In genomic region chr1:106627241-106627640, GRCm38 (mm10) we compare ENCODE assay signal across 12 mouse cellular contexts.
A peak's percentile ranks its signal among the peaks of the same experiment; 100 is the strongest.
DNase-seq lines count a peak whose midpoint lies in the region; ATAC-seq lines count a peak whose summit lies in the region.
"Had no signal": no experiment of that assay in that cellular context is flagged by ENCODE, and none has a peak within 500 bp of the region (broad histone marks: within the 10 kb centered on the region; RNA-seq: fewer than 3 reads in every experiment).

No protein-coding gene starts in this region.

- no peak overlapping the region for H3K4me2 ChIP-seq in heart, embryonic 11.5 days
- H3K4me2 ChIP-seq: midbrain, embryonic 13.5 days had no signal

- H3K9ac ChIP-seq in heart, embryonic 11.5 days (ENCODE audit: low read depth, low read length), result no peak overlapping the region
- H3K9ac ChIP-seq: midbrain, embryonic 13.5 days had no signal

- peak; percentile 97 for DNase-seq in heart, adult 11 months
- DNase-seq in 3T3-L1 (ENCODE audit: low read depth, low spot score), result peak; percentile 25
- peak; percentile 32 for DNase-seq in c-Kit-positive CD71-negative TER-119-negative erythroid progenitor cells, embryonic 14.5 days (ENCODE audit: low read depth)
- DNase-seq in urinary bladder, postnatal 10 days (ENCODE audit: low spot score), result no peak
- no peak for DNase-seq in thymus, postnatal 10 days (ENCODE audit: low spot score in 2 of 2)
- no peak for DNase-seq in kidney, postnatal 36 days
- DNase-seq: cerebellum, postnatal 25 days; spleen, adult 18-20 months had no signal

- no peaks in the 10 kb centered on the region for H3K9me3 ChIP-seq in heart, embryonic 11.5 days (replicated peaks; ENCODE audit: control insufficient read depth, low read length)
- H3K9me3 ChIP-seq: midbrain, embryonic 13.5 days had no signal

- no peak overlapping the region for H3K4me3 ChIP-seq in heart, embryonic 11.5 days (ENCODE audit: low read depth, low read length)
- no peak overlapping the region for H3K4me3 ChIP-seq in macrophage (ENCODE audit: inconsistent target)
- H3K4me3 ChIP-seq: midbrain, embryonic 13.5 days had no signal

- WGBS in heart, embryonic 11.5 days (ENCODE audit: insufficient replicate concordance), result 33% methylated on average over 5 of the region's 5 CpGs
- 0% methylated on average over 5 of the region's 5 CpGs for WGBS in macrophage (ENCODE audit: missing documents)

- no peaks in the 10 kb centered on the region for H3K27me3 ChIP-seq in heart, embryonic 11.5 days (ENCODE audit: control insufficient read depth, insufficient read depth, low read length)
- H3K27me3 ChIP-seq: midbrain, embryonic 13.5 days had no signal

- peaks cover 27% of the 10 kb centered on the region for H3K4me1 ChIP-seq in heart, embryonic 11.5 days (ENCODE audit: control insufficient read depth, insufficient read depth, low read length)

- ATAC-seq in heart, embryonic 11.5 days (replicated peaks; ENCODE audit: insufficient number of reproducible peaks, low FRiP score, low TSS enrichment), result no peak
- ATAC-seq: intestine, postnatal 0 days; midbrain, embryonic 13.5 days had no signal

- no peaks in the 10 kb centered on the region for H3K36me3 ChIP-seq in heart, embryonic 11.5 days (ENCODE audit: control insufficient read depth, insufficient read depth, low read length)
- no peaks in the 10 kb centered on the region for H3K36me3 ChIP-seq in macrophage (ENCODE audit: inconsistent target)
- H3K36me3 ChIP-seq: midbrain, embryonic 13.5 days had no signal

- H3K79me2 ChIP-seq in macrophage (ENCODE audit: inconsistent target), result no peaks in the 10 kb centered on the region

- H3K27ac ChIP-seq in heart, embryonic 11.5 days (ENCODE audit: low read depth, low read length), result no peak overlapping the region
- H3K27ac ChIP-seq in macrophage, result peak overlapping the region; percentile 84
- H3K27ac ChIP-seq: midbrain, embryonic 13.5 days had no signal

Comparison
In these comparisons a context has a peak if more than half of its experiments do, and no peak if none do; other contexts are left out.
1. DNase-seq: peak in heart, adult 11 months (single experiment), 3T3-L1 (single experiment) and c-Kit-positive CD71-negative TER-119-negative erythroid progenitor cells, embryonic 14.5 days (single experiment); none in urinary bladder, postnatal 10 days (single experiment), thymus, postnatal 10 days (0 of 2) and kidney, postnatal 36 days (0 of 2).